Mouse (Mus musculus) embryo, embryonic 11.5 days (tissue): ENCODE measurements around the gene Fam222a.

ENCODE experiments used
- DNase-seq: peaks from one replicate; pipeline ENCODE4 v3.0.0-alpha.2; 2012; ENCODE audit warnings: low read depth, low spot score

The Fam222a gene

GRCm38 (mm10) chr5:114653656-114654437 lies 86.0 kb downstream of the Fam222a start:
- DNase-seq = no peak

GRCm38 (mm10) chr5:114655721-114656120 lies 87.9 kb downstream of the Fam222a start:
- DNase-seq = no peak

- DNase-seq = no peak
Measured at GRCm38 (mm10) chr5:114656305-114656704, 88.5 kb downstream of the Fam222a start.

- no peak for DNase-seq
Measured at GRCm38 (mm10) chr5:114657426-114657825, 89.6 kb downstream of the Fam222a start.

- no peak for DNase-seq
Measured at GRCm38 (mm10) chr5:114658255-114658654, 90.4 kb downstream of the Fam222a start, which contains the start of gene Trpv4. Trpv4 (minus strand) TSS chr5:114658421.

GRCm38 (mm10) chr5:114661029-114661428 lies 93.2 kb downstream of the Fam222a start:
- no peak for DNase-seq
